Mouse (Mus musculus): ENCODE measurements around the gene Rnf6. TPM values are rescaled to one million over a fixed set of nuclear protein-coding genes. Genes with fewer than 3 reads are reported as not detected.

Gene Rnf6
- total RNA-seq, 2 experiments from 2014 or later: 40.9 to 41.5 TPM

DNA sequence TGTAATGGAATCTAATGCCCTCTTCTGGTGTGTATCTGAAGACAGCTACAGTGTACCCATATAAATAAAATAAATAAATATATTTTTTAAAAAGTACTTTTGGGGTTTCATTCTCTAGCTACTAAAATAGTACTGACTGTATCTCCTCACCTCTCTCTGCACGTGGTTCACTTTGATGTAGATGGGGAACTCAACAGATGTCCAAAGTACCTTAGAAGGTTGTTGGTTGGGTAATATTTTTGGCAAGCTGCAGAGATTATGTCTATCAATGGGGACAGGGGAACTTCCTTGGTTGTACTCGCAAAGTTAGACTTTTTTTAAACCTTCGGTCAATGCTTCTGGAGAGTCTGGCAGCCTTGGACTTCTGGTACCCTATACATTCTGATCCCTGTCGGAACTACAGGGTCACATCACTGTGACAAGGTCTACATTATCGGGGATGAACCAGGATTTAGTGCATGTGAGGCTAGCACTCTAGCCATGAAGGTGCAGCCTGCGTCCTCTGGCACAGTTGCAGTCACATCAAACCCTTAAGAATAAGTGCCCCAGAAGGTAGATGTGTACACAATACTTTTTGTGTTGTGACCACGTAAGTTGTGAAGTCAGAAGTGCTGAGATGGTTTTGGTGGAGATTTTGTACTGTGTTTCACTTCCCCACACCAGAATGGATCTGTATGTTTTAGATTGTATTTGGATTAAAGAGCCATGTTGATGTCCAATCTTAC is 24.5 kb upstream of the Rnf6 start:
- no peak for TF ChIP-seq CTCF (IDR thresholded peaks at IDR 0.05)
- no peak overlapping the region for H3K27ac ChIP-seq
- DNase-seq: no peak
- H3K4me3 ChIP-seq: no peak overlapping the region
- intact Hi-C loops (cut with DNase I): no loop called here

- no peak for TF ChIP-seq CTCF (IDR thresholded peaks at IDR 0.05)
- intact Hi-C loops (cut with DNase I): no loop called here
- no peak overlapping the region for H3K27ac ChIP-seq
- DNase-seq: no peak
- H3K4me3 ChIP-seq: no peak overlapping the region
These were observed 23.8 kb upstream of the Rnf6 start for GRCm38 (mm10) chr5:146245193-146245592.

DNA sequence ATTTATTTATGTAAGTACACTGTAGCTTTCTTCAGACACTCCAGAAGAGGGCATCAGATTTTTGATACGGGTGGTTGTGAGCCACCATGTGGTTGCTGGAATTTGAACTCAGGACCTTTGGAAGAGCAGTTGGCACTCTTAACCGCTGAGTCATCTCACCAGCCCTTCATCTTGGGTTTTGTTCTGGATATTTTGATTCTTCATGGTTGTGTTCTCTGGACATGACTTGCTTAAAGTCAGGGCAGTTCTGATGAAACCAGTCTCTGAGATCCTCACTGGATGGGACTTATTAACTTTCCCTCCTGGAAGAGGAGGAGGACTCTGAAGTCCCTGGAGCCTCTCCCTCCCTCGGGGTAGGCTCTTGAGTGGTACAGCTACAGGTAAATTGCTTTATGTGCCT is 19.8 kb upstream of the Rnf6 start:
- Histone ChIP-seq H3K27ac (no peak overlapping the region), H3K4me3 (no peak overlapping the region)
- intact Hi-C loops (cut with DNase I): no loop called here
- no peak for DNase-seq
- TF ChIP-seq CTCF (IDR thresholded peaks at IDR 0.05): no peak

- intact Hi-C loops (cut with DNase I): no loop called here
- TF ChIP-seq CTCF (IDR thresholded peaks at IDR 0.05): no peak
These were observed 19.4 kb upstream of the Rnf6 start for GRCm38 (mm10) chr5:146240771-146241170.

DNA sequence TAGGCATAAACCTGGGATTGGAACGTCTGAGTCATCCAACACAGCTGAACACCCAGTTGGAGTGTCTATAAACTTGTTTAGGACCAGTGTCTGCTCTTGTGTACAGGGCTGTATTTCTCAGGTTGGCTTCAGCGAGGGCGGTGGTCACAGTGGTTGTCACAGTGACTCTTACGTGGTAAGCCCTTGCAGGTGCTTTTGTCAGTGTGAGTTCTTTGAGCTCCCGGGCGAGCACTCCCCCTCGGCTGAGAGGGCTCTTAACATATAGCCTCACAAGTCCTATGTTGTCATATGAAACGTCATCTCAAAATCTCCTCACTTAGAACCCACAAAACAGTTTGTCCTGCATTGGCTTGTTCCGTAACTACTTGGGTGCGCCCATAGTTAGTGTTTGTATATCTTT is 16.9 kb upstream of the Rnf6 start:
- Histone ChIP-seq H3K27ac (peak overlapping the region; percentile 38; the same call in 1 of the 2 replicates), H3K4me3 (no peak overlapping the region)
- no peak for TF ChIP-seq CTCF (IDR thresholded peaks at IDR 0.05)
- intact Hi-C loops (cut with DNase I): no loop called here
- DNase-seq: no peak

More at GRCm38 (mm10) chr5:146240771-146241170, 19.4 kb upstream of the Rnf6 start:
- DNase-seq: no peak
- H3K4me3 ChIP-seq: no peak overlapping the region
- H3K27ac ChIP-seq: no peak overlapping the region

- DNase-seq: no peak
- H3K4me3 ChIP-seq: no peak overlapping the region
- intact Hi-C loops (cut with DNase I): no loop called here
- TF ChIP-seq CTCF (IDR thresholded peaks at IDR 0.05): no peak
- H3K27ac ChIP-seq: no peak overlapping the region
These were observed 13.0 kb upstream of the Rnf6 start for GRCm38 (mm10) chr5:146234336-146234735.

DNA sequence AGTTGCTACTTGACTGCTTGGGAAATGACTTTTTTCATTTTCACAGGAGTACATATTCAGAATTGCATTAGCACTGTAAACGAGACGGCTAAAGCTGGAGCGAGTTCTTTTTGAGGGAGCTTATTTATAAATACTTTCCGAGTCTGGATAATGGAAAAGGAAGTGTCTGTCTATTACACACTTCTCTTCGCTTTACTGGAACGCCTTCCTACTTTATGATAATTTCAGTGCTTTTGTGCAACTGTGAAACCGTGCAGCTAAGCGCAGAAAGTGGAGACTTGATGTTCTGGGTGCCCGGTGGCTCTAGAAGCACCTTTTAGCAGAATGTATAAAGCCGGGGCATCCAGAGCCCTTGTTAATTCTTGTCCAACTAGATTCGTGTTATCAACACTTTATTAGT is 11.5 kb upstream of the Rnf6 start:
- intact Hi-C loops (cut with DNase I): no loop called here
- peak overlapping the region; percentile 98 for H3K27ac ChIP-seq
- TF ChIP-seq CTCF (IDR thresholded peaks at IDR 0.05): no peak

DNA sequence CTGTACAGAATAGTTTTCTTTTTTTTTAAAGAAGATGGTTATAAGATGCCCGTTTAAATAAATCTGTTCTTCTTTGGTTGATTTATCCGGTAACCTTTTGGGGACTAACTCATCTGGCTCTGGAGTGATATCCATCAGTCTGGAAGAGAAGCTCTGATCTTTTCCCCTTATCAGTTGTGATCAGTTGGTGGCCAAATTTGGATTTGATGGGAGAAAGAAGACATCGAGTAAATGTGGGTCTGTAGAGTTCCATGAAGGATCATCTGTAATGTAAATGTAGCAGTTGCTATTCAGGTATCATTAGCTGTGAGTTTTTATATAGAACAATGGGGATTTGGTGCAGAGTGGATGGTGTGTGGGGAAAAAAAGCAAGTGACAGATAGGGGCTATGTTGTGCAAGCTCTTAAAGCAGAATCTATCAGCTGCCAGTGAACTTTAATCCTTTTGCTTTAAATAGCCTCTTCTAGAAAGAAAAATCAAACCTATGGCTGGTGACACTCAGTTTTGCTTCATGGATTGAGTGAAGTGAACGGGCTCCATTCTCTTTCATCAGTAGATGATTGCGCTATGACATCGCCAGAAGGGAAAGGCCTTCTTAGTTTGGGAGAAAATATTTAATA is 10.8 kb upstream of the Rnf6 start:
- DNase-seq: no peak
- Histone ChIP-seq H3K4me3 (peak overlapping the region; percentile 89), H3K27ac (peak overlapping the region; percentile 98)
- intact Hi-C loops (cut with DNase I): no loop called here
- TF ChIP-seq CTCF (IDR thresholded peaks at IDR 0.05): no peak

More for the DNA sequence above, 11.5 kb upstream of the Rnf6 start:
- DNase-seq: no peak
- peak overlapping the region; percentile 89 for H3K4me3 ChIP-seq

- no peak for TF ChIP-seq CTCF (IDR thresholded peaks at IDR 0.05)
- DNase-seq: peak; percentile 56
- peak overlapping the region; percentile 98 for H3K27ac ChIP-seq
- H3K4me3 ChIP-seq: peak overlapping the region; percentile 89
- intact Hi-C loops (cut with DNase I): no loop called here
These were observed 10.3 kb upstream of the Rnf6 start for GRCm38 (mm10) chr5:146231655-146231996.

DNA sequence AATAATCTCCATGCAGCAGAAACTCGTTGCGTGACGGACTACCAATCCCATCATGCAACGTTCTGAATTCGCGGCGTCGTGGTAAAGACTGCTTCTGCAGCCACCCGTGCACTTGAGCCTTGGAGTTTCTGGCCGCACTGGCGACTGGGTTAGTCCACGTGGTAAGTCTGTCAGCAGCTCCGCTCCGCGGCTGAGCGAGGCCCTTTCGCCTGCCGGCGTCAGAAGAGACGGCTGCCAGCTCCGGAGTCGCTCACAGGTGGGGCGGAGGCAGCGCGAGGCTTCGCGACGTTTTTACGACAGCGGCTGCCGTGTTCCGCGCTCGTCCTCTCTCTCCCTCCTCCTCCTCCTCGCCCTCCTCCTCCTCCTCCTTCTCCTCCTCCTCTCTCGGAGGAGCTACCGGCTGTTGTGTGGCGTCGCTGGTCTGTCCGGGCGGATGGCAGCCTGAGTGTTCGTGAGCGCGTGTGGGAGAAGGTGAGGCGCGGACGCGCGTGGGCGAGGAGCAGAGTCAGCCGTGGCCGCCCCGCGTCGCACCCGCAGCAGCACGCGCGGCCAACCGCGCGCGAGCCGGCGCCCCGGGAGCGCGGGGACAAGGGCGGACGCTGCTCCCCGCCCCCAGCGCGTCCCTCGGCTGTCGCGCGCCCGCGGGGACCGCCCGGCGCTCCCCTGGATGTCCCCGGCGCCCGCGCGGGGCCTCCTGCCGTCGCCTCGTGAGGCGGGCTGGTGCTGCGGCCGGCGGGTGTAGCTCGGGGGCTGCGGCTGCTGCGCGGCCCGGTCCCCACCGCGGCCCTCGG is 9.7 kb upstream of the Rnf6 start, which contains the start of gene Cdk8:
Cdk8 (plus strand) TSS at position 367 of the 791 bp plus-strand sequence.
- peak within 1 kb of the TSS; percentile 98 for H3K27ac ChIP-seq
- intact Hi-C loops (cut with DNase I): no loop called here
- peak; percentile 95 for DNase-seq
- no peak for TF ChIP-seq CTCF (IDR thresholded peaks at IDR 0.05)
- H3K4me3 ChIP-seq: peak within 1 kb of the TSS; percentile 89

DNA sequence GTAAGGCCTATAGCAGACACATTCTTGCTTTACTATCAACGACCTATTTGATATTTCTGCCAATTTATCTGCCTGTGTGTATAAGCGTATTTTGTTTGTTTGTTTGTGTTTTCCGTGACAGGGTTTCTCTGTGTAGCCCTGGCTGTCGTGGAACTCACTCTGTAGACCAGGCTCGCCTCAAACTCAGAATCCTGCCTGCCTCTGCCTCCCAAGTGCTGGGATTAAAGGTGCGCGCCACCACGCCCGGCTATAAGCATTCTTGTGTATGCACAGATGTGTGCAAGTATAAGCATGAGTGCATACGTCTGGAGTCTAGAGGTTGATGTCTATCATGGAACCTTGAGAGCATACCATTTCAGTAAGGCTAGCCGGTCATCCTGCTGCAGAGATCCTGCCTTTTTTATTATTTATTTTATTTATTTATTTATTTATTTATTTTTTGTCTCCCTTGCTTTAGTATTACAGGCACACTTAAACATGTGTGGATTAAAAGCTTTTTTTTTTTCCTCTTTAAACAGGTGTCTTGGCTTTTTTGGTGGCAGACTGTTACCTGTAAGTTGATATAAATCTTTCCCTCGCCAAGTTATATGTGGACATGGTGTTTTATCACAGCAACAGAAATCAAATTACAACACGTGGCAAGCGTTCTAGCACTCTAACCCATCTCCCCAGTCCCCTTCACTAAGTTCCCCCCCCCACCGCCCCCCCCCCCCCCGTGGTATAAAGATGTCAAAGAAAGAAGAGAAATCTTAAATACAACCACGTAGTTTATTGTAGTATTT is 8.7 kb upstream of the Rnf6 start:
- no peak for TF ChIP-seq CTCF (IDR thresholded peaks at IDR 0.05)
- H3K4me3 ChIP-seq: peak overlapping the region; percentile 89
- peak overlapping the region; percentile 98 for H3K27ac ChIP-seq
- intact Hi-C loops (cut with DNase I): no loop called here
- no peak for DNase-seq

DNA sequence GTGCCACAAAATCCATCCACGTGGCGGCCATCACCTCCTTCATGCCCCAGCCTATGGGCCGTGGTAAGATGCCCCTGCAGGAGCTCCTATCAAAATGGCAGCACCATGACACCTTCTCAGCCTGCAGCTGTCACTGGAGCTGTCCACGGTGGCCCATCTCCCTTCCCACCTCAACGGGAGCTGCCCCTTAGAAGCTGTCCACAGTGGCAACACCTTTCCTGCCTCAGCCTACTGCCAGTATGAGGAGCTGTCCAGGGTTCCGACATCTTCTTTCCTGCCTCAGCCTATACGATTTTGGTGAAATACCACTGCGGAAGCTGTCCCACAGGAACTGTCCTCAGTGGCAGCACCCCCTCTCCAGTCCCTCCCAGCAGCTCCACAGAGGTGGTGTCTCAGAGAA is 6.1 kb upstream of the Rnf6 start:
- Histone ChIP-seq H3K27ac (no peak overlapping the region), H3K4me3 (no peak overlapping the region)
- DNase-seq: no peak
- TF ChIP-seq CTCF (IDR thresholded peaks at IDR 0.05): no peak
- intact Hi-C loops (cut with DNase I): no loop called here

All from gastrocnemius, adult 2 months (tissue).